Mouse (Mus musculus): ENCODE results near the gene Fam183b. TPM values are rescaled to one million over a fixed set of nuclear protein-coding genes. Genes with fewer than 3 reads are reported as not detected.
"Not testable (repeated sequence)": the region's sequence is repeated elsewhere in the genome, so short reads cannot be mapped to it uniquely, and the experiment has no call there.

The Fam183b gene
- total RNA-seq, 2 experiments from 2014 or later, result 0.89 to 2.1 TPM

- no peak for DNase-seq (ENCODE audit: low spot score in 2 of 2)
- intact Hi-C loops (cut with DNase I), result no loop called here
These were observed 17.6 kb downstream of the Fam183b start for GRCm38 (mm10) chr11:58784182-58784581.

GRCm38 (mm10) chr11:58782480-58783089 is 19.2 kb downstream of the Fam183b start, which contains the start of gene Olfr314:
Gene Olfr314 (plus strand): TSS chr11:58782952.
- intact Hi-C loops (cut with DNase I), result no loop called here

GRCm38 (mm10) chr11:58772888-58773287 is 28.9 kb downstream of the Fam183b start, which contains the start of gene Olfr315:
Gene Olfr315 (plus strand): TSS chr11:58773188.
- intact Hi-C loops (cut with DNase I), result no loop called here
- no peak for DNase-seq (ENCODE audit: low spot score in 2 of 2)

More at GRCm38 (mm10) chr11:58782480-58783089, 19.2 kb downstream of the Fam183b start, which contains the start of gene Olfr314:
- no peak for DNase-seq (ENCODE audit: low spot score in 2 of 2)

- intact Hi-C loops (cut with DNase I), result no loop called here
These were observed 49.3 kb downstream of the Fam183b start, which contains the start of gene Olfr316 for GRCm38 (mm10) chr11:58752434-58752833. Gene Olfr316 (plus strand): TSS chr11:58752734.

GRCm38 (mm10) chr11:58751096-58751495 is 50.7 kb downstream of the Fam183b start:
- intact Hi-C loops (cut with DNase I), result not testable (repeated sequence)
- DNase-seq (ENCODE audit: low spot score in 2 of 2), result peak; percentile 42 to 84

More at GRCm38 (mm10) chr11:58752434-58752833, 49.3 kb downstream of the Fam183b start, which contains the start of gene Olfr316:
- DNase-seq (ENCODE audit: low spot score in 2 of 2), result no peak

Other genes with a start within 250 kb of the Fam183b start
- gene Olfr328, start 246.3 kb downstream of the Fam183b start, total RNA-seq (2021), result under 1 TPM; 0.11 TPM
- not detected for gene Olfr224, start 231.4 kb downstream of the Fam183b start, total RNA-seq (2021)
- gene Olfr325, start 224.2 kb downstream of the Fam183b start, total RNA-seq (2021), result not detected
- not detected for gene Olfr324, start 206.8 kb downstream of the Fam183b start, total RNA-seq (2021)
- under 1 TPM in 1 of 2 experiments, not detected in 1; 0.42 TPM for gene 2210407C18Rik, start 185.9 kb downstream of the Fam183b start, total RNA-seq (2021)
- gene Olfr323, start 171.5 kb downstream of the Fam183b start, total RNA-seq (2021), result not detected
- gene Trim58, start 161.5 kb downstream of the Fam183b start, total RNA-seq (2021), result under 1 TPM in 1 of 2 experiments, not detected in 1; 0.15 TPM
- gene Olfr322, start 143.2 kb downstream of the Fam183b start, total RNA-seq (2021), result not detected
- gene Olfr320, start 120.9 kb downstream of the Fam183b start, total RNA-seq (2021), result not detected
- gene Olfr319, start 102.8 kb downstream of the Fam183b start, total RNA-seq (2021), result not detected
- under 1 TPM in 1 of 2 experiments, not detected in 1; 0.13 TPM for gene Olfr318, start 77.9 kb downstream of the Fam183b start, total RNA-seq (2021)
- gene Olfr317, start 62.7 kb downstream of the Fam183b start, total RNA-seq (2021), result under 1 TPM in 1 of 2 experiments, not detected in 1; 0.15 TPM
- gene Olfr316, start 49.2 kb downstream of the Fam183b start, total RNA-seq (2021), result under 1 TPM; 0.13 to 0.42 TPM
- not detected for gene Olfr315, start 28.8 kb downstream of the Fam183b start, total RNA-seq (2021)
- not detected for gene Olfr314, start 19.0 kb downstream of the Fam183b start, total RNA-seq (2021)
- gene Olfr313, start 13.0 kb upstream of the Fam183b start, total RNA-seq (2021), result not detected
- gene Olfr312, start 27.3 kb upstream of the Fam183b start, total RNA-seq (2021), result not detected
- gene Olfr311, start 37.3 kb upstream of the Fam183b start, total RNA-seq (2021), result not detected
- gene Gm12258, start 45.2 kb upstream of the Fam183b start, total RNA-seq (2021), result 10 to 100 TPM; 16.7 TPM
- 1 to 10 TPM; 9.3 TPM for gene 2810021J22Rik, start 65.3 kb upstream of the Fam183b start, total RNA-seq (2021)
- gene Zfp39, start 102.3 kb upstream of the Fam183b start, total RNA-seq (2021), result 1 to 10 TPM; 8.7 to 9.0 TPM
- gene Btnl10, start 115.9 kb upstream of the Fam183b start, total RNA-seq (2021), result not detected
- 100 to 1,000 TPM; 493 to 512 TPM for gene Rnf187, start 137.0 kb upstream of the Fam183b start, total RNA-seq (2021)
- 100 to 1,000 TPM; 119 to 135 TPM for gene Hist3h2ba, start 147.0 kb upstream of the Fam183b start, total RNA-seq (2021)
- gene Hist3h2a, start 152.7 kb upstream of the Fam183b start, total RNA-seq (2021), result 10 to 100 TPM; 57.2 to 62.3 TPM
- gene Trim17, start 152.7 kb upstream of the Fam183b start, total RNA-seq (2021), result 1 to 10 TPM; 3.9 to 4.3 TPM
- 10 to 100 TPM; 21.8 to 22.0 TPM for gene Trim11, start 176.1 kb upstream of the Fam183b start, total RNA-seq (2021)